Mouse (Mus musculus) limb, embryonic 13.5 days (tissue): ENCODE data around the gene Tvp23a. TPM values are rescaled to one million over a fixed set of nuclear protein-coding genes. Genes with fewer than 3 reads are reported as not detected.
A peak's percentile ranks its signal among the peaks of the same experiment; 100 is the strongest.

Experiments
- ATAC-seq: fragments of 200-750 bp; cut with Nextera tagmentation; 2 replicates; pipeline ENCODE4 v1.8.0; 2017; ENCODE audit warnings: low read depth, moderate number of reproducible peaks, moderate TSS enrichment; ENCODE audit not compliant: low FRiP score
- H3K27ac ChIP-seq: fragments of 300-500 bp; sonication (generic); 2 replicates; pipeline ENCODE4 v1.5.1; 2015; ENCODE audit warnings: inconsistent platforms, mild to moderate bottlenecking, moderate library complexity
- H3K27me3 ChIP-seq: fragments of 300-500 bp; sonication (generic); 2 replicates; pipeline ENCODE4 v1.6.1; 2015; ENCODE audit warnings: mild to moderate bottlenecking, inconsistent platforms
- H3K36me3 ChIP-seq: fragments of 300-500 bp; sonication (generic); 2 replicates; pipeline ENCODE4 v1.6.1; 2015; ENCODE audit warnings: inconsistent platforms, mild to moderate bottlenecking, moderate library complexity
- H3K4me1 ChIP-seq: fragments of 300-500 bp; sonication (generic); 2 replicates; pipeline ENCODE4 v1.6.1; 2015; ENCODE audit warnings: inconsistent platforms
- H3K4me2 ChIP-seq: fragments of 300-500 bp; sonication (generic); replicated peaks from 2 replicates; pipeline ENCODE4 v1.6.1; 2015; ENCODE audit warnings: inconsistent platforms, mild to moderate bottlenecking, moderate library complexity
- H3K4me3 ChIP-seq: fragments of 300-500 bp; sonication (generic); 2 replicates; pipeline ENCODE4 v1.5.1; 2015; ENCODE audit warnings: moderate library complexity, mild to moderate bottlenecking, inconsistent platforms
- H3K9ac ChIP-seq: fragments of 300-500 bp; sonication (generic); 2 replicates; pipeline ENCODE4 v1.6.1; 2015; ENCODE audit warnings: mild to moderate bottlenecking, inconsistent platforms
- H3K9me3 ChIP-seq: fragments of 300-500 bp; sonication (generic); 2 replicates; pipeline ENCODE4 v1.6.1; 2016; ENCODE audit warnings: inconsistent platforms
- WGBS: fragments of 180-500 bp; shearing (Covaris S2); methylation state at CpG from one replicate; pipeline ENCODE4 v1.1.7; 2015; 5-methylcytosine and 5-hydroxymethylcytosine counted together
- polyA plus RNA-seq: library from polyadenylated mRNA; unstranded; fragments of >200 nt; fragmentation: Nextera tagmentation; extraction: Ambion mirVana; gene quantifications from 2 replicates; pipeline ENCODE4 v1.2.1, GENCODE M21; 2015

Tvp23a gene
- polyA plus RNA-seq, 1 experiment from 2014 or later, result 22.5 TPM

DNA sequence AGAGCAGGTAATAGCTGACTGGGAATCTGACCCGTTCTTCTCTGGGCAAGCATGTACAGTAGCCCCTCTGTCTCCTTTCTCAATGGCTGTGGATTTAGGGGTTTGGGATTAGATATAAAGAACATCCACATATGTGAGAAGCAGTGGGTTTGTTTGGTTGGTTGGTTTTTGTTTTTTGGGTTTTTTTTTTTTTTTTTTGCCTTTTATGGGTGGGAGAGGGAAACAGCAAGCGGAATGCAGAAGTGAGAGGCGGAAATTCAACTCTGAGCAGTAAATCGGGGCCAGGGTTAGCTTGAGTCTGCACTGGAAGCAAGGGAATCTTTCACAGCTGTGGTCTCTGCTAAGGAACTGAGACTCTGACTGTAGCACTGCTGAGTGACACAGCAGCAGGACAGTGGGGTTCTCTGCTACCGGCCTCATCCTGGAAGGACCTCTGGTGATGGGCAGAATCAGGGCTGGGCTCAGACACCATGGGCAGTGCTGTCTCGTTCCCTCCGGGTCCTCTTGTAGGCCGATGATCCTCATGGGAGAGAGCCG lies 29.4 kb downstream of the Tvp23a start:
- WGBS, result 89% methylated on average over 9 of the region's 9 CpGs
- no peak for ATAC-seq
- H3K9me3 ChIP-seq, result no peaks in the 10 kb centered on the region
- peaks cover 97% of the 10 kb centered on the region for H3K36me3 ChIP-seq
- no peaks in the 10 kb centered on the region for H3K27me3 ChIP-seq
- H3K4me1 ChIP-seq, result peaks cover 13% of the 10 kb centered on the region
- no peak overlapping the region for H3K4me2 ChIP-seq
- no peak overlapping the region for H3K27ac ChIP-seq
- no peak overlapping the region for H3K4me3 ChIP-seq
- H3K9ac ChIP-seq, result no peak overlapping the region

DNA sequence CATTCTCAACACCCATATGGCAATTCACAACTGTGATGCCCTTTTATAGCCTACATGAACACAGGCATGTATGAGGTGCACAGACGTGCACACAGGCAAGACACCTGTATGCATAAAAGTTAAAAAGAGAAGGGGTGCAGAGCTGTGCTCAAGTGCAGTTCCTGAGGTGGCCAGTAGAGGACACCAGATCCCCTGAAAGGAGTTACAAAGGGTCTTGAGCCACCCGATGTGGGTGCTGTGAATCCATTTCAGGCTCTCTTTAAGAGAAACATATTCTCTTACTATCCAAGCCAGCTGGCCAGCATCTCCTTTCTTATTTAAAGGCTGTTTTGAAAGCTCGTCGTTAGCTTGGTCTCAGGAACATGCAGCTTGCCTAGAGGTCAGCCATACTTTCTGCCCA lies 30.3 kb downstream of the Tvp23a start:
- Histone ChIP-seq H3K27me3 (no peaks in the 10 kb centered on the region), H3K9ac (no peak overlapping the region), H3K27ac (no peak overlapping the region), H3K4me3 (no peak overlapping the region), H3K36me3 (peaks cover 88% of the 10 kb centered on the region), H3K4me1 (peaks cover 20% of the 10 kb centered on the region), H3K4me2 (no peak overlapping the region), H3K9me3 (no peaks in the 10 kb centered on the region)
- no peak for ATAC-seq
- 96% methylated on average over 4 of the region's 4 CpGs for WGBS

DNA sequence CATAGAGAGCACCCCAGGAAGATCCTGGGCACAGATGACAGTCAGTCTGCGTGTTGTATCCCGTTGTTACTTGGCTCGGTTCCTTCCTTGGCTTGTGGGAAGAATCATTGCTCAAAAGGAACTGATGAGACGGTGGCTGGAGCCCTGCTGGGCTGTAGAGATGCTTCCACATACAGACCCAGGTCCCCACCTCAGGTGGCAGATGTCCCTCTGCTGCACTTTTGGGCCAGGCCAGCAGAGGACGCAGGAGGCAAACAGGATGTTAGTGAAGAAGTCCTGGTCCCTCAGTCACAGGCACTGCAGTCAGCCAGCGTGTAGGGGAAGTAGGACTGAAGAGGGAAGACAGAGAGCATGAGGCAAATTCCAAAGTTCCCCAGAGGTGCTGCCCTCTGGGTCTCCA lies 31.2 kb downstream of the Tvp23a start:
- H3K9ac ChIP-seq, result no peak overlapping the region
- H3K36me3 ChIP-seq, result peaks cover 79% of the 10 kb centered on the region
- H3K4me2 ChIP-seq, result no peak overlapping the region
- WGBS, result 84% methylated on average over 6 of the region's 6 CpGs
- peaks cover 23% of the 10 kb centered on the region for H3K4me1 ChIP-seq
- H3K27ac ChIP-seq, result no peak overlapping the region
- no peaks in the 10 kb centered on the region for H3K9me3 ChIP-seq
- H3K4me3 ChIP-seq, result no peak overlapping the region
- no peaks in the 10 kb centered on the region for H3K27me3 ChIP-seq
- no peak for ATAC-seq

DNA sequence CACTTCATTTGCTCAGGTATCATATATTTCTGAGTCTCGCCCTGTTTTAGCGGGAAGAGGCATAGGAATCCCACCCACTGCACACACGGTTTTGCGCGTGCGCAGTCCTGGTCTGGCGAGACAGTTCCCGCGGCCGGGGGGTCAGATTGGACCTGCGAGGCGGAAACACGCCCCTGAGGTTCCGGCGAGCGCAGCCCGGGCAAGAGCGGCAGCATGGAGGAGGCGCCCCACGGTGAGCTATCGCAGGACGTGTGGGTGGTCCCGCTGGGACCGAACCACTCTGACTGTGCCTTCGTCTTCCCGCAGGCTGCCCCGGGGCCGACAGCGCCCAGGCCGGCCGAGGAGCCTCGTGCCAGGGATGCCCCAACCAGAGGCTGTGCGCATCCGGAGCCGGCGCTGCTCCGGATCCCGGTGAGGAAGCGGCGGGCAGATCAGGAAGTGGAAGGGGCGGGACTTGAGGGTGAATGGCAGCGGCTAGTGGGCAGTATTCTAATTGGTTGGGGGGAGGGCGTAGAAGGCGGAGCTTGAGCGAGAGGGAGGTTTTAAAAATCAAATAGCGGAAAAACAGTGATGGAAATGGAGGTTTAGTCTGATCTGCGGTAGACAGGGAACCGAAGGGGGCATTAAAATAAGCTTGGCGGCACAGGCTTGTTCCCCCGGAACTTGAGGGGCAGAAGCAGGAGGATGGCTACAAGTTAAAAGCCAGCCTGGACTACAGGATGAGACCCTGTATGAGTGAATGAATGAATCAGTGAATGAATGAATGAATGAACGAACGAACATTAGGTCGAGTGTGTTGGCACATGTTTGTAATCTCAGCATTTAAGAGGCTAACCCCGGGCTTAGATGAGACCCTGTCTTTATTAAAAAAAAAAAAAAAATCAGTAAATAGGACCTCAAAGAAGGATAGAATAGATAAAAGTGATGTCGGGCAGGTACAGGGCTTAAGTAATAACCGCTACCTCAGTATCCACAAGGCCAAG lies 35.1 kb downstream of the Tvp23a start, which contains the start of gene Nubp1:
Nubp1 (plus strand) TSS at position 185 of the 983 bp plus-strand sequence.
- Histone ChIP-seq H3K4me3 (peak within 1 kb of the TSS; percentile 75), H3K9me3 (no peaks in the 10 kb centered on the region), H3K27me3 (no peaks in the 10 kb centered on the region; the same call in 1 of the 2 replicates), H3K36me3 (peaks cover 39% of the 10 kb centered on the region), H3K9ac (peak within 1 kb of the TSS; percentile 74), H3K27ac (peak within 1 kb of the TSS; percentile 90), H3K4me2 (peak within 1 kb of the TSS; percentile 80), H3K4me1 (peaks cover 23% of the 10 kb centered on the region)
- WGBS, result 3% methylated on average over 56 of the region's 56 CpGs
- ATAC-seq, result peak; percentile 97

DNA sequence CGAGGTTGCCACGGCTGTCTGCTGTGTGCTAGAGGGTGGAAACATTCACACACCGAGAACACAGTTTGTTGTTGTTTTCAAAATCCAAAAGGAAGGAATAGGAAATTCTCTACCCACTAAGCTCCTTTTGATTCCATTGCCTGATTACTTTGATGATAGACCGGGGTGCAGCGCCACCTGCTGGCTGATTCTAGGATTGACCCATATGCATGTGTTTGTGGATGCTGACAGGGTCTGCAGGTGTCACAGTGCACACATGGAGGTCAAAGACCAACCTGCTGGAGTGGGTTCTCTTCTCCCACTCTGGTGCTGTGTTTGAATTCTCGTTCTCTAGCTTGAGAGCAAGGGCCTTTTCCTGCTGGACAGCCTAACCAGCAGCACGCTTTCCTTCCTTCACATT lies 48.0 kb downstream of the Tvp23a start:
- no peak overlapping the region for H3K9ac ChIP-seq
- no peaks in the 10 kb centered on the region for H3K9me3 ChIP-seq
- H3K4me3 ChIP-seq, result no peak overlapping the region
- no peak overlapping the region for H3K27ac ChIP-seq
- H3K27me3 ChIP-seq, result peaks cover 23% of the 10 kb centered on the region
- H3K4me1 ChIP-seq, result peaks cover 8% of the 10 kb centered on the region
- ATAC-seq, result 0 out of 2 replicates have a peak, but pooled peaks have one; percentile 24
- WGBS, result 36% methylated on average over 7 of the region's 7 CpGs
- H3K4me2 ChIP-seq, result no peak overlapping the region
- no peaks in the 10 kb centered on the region for H3K36me3 ChIP-seq

DNA sequence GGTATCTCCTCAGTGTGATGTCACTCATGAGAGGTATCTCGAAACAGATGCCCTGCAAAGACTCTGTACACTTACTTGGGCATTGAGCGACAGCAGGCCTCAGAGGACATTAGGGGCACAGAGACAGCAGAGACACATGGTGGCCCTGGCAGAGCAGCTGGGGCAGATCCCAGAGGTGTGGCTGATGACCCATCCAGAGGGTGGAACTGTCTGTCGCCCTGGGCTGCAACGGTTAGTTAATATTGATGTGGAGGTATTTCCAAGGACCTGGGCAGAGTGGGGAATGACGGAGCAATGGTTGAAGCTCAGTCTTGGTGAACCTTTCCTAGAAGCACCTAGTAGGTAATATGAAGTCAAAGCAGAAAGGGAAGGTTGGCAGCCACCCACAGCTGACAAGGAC lies 48.4 kb downstream of the Tvp23a start:
- Histone ChIP-seq H3K4me1 (peaks cover 8% of the 10 kb centered on the region), H3K27ac (no peak overlapping the region), H3K9ac (no peak overlapping the region), H3K4me2 (no peak overlapping the region), H3K36me3 (no peaks in the 10 kb centered on the region), H3K4me3 (no peak overlapping the region), H3K27me3 (peaks cover 27% of the 10 kb centered on the region), H3K9me3 (no peaks in the 10 kb centered on the region)
- ATAC-seq, result no peak
- WGBS, result 66% methylated on average over 5 of the region's 5 CpGs

DNA sequence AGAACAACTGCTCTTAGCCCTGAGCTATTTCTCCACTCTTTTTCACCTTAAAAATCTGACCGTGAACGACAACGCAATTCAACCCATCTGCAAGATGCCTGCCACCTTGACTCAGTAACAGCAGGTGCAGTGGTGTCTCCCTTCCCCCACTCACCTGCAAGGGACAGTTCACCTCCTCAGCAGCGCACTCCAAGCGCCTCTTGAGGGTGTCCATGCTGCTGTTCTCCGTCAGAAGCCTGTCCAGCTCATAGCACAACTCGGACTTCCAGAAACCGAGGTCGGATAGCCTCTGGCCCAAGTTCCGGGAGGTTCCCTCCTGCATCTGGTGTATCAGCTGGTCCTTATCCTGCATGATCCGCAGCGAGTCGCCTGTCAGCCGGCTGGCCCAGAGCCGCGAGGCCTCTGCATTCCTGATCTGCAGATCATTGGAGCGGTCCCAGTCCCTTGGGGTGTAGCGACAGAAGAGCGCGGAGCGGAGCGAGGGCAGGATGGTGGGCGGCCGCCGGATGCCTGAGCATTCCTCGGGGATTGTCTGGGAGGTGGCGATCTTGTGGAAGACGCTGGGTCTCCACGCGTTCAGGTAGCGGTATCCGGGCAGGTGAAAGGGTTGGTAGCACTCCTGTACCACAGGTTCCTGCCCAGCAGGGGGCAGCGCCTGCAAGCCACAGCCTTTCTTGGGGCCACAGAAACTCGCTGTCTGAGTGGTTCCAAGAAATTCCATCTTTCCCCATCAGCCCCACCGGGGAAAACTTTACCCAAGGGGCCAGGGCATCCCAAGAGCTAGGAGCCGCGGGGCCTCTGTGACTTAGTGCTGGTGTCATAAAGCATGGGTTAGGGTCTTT lies 52.2 kb downstream of the Tvp23a start, which contains the start of gene Tekt5:
Tekt5 (minus strand) TSS at position 792 of the 842 bp plus-strand sequence.
- no peaks in the 10 kb centered on the region for H3K9me3 ChIP-seq
- peak within 1 kb of the TSS; percentile 64 for H3K4me2 ChIP-seq
- H3K9ac ChIP-seq, result no peak within 1 kb of the TSS
- 0 out of 2 replicates have a peak, but pooled peaks have one; percentile 40 for ATAC-seq
- H3K36me3 ChIP-seq, result no peaks in the 10 kb centered on the region
- H3K4me3 ChIP-seq, result peak within 1 kb of the TSS; percentile 27
- peaks cover 8% of the 10 kb centered on the region for H3K4me1 ChIP-seq
- no peak within 1 kb of the TSS for H3K27ac ChIP-seq
- peaks cover 30% of the 10 kb centered on the region for H3K27me3 ChIP-seq
- 8% methylated on average over 37 of the region's 37 CpGs for WGBS

DNA sequence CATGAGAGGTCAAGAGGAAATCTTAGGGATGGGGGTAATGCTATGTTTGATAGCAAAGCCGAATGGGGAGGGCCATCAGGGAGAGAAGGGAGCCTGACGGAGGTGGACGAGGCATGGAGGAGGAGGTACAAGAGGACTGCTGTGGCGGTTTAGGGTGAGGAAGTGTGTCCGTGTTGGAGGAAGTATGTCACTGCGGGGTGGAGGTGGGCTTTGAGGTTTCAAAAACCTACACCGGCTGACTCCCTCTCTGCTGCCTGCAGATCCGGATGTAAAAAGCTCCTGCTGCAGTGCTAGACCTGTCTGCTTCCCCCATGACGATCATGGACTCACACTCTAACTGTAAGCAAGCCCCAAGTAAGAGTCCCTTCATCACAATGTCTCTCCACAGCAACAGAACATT lies 54.6 kb downstream of the Tvp23a start:
- 77% methylated on average over 9 of the region's 9 CpGs for WGBS
- Histone ChIP-seq H3K36me3 (no peaks in the 10 kb centered on the region), H3K4me1 (peaks cover 8% of the 10 kb centered on the region), H3K9me3 (no peaks in the 10 kb centered on the region), H3K4me3 (no peak overlapping the region), H3K27me3 (peaks cover 30% of the 10 kb centered on the region), H3K27ac (no peak overlapping the region), H3K9ac (no peak overlapping the region), H3K4me2 (no peak overlapping the region)
- no peak for ATAC-seq

DNA sequence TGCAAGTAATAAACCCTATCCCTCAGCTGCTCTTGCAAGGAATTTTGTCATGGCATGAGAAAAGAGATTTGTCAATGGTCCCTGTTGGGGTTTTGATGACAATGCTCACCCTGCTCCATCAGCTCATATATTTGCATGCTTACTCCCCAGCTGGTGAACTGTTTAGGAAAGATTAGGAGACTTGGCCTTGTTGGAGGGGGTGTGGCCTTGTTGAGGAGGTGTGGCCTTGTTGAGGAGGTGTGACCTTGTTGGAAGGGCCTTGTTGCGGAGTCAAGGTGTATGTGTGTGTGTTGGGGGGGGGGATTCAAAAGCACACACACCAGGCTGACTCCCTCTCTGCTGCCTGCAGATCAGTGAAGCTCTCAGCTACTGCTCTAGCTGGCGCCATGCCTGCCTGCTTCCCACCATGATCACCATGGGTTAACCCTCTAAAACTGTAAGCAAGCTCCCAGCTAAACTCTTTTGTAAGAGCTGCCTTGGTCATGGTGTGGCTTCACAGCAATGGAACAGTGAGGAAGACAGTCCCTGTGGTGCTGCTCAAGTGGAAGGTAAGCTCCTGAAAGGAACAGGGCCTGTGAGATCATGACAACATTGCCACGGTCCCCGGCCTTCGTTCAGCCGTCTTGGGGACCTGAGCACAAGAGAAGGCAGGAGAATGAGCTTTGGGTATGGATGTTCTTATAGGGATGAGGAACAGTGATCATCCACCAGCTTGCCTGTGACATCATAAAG lies 58.4 kb downstream of the Tvp23a start:
- Histone ChIP-seq H3K27me3 (peaks cover 4% of the 10 kb centered on the region), H3K9me3 (no peaks in the 10 kb centered on the region), H3K4me2 (no peak overlapping the region), H3K4me1 (no peaks in the 10 kb centered on the region), H3K9ac (no peak overlapping the region), H3K4me3 (no peak overlapping the region), H3K27ac (no peak overlapping the region), H3K36me3 (no peaks in the 10 kb centered on the region)
- 89% methylated on average over 6 of the region's 6 CpGs for WGBS
- ATAC-seq, result no peak

DNA sequence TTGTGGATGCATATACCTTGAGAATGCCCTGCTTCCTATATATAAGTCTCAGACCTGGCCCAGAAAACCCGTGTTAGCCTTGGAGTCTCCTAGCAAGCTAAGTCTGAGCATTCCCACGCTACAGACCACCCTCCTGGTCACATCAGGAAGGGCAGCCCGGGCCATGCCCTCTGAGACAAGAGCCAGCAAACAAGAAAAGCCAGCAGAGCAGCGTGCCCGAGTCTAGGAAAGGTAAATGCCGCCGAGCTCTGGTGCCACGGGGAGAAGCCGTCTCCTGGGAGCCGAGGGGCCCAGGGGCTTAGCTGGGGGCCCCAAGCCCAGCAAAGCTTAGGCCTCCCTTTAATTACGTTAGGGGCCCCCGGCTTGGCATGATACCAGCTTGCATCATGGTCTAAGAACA lies 61.9 kb downstream of the Tvp23a start:
- Histone ChIP-seq H3K27ac (no peak overlapping the region), H3K27me3 (peaks cover 8% of the 10 kb centered on the region; the same call in 1 of the 2 replicates), H3K9ac (no peak overlapping the region), H3K9me3 (no peaks in the 10 kb centered on the region), H3K4me2 (no peak overlapping the region), H3K4me1 (no peaks in the 10 kb centered on the region), H3K4me3 (no peak overlapping the region), H3K36me3 (no peaks in the 10 kb centered on the region)
- no peak for ATAC-seq
- 84% methylated on average over 12 of the region's 12 CpGs for WGBS

DNA sequence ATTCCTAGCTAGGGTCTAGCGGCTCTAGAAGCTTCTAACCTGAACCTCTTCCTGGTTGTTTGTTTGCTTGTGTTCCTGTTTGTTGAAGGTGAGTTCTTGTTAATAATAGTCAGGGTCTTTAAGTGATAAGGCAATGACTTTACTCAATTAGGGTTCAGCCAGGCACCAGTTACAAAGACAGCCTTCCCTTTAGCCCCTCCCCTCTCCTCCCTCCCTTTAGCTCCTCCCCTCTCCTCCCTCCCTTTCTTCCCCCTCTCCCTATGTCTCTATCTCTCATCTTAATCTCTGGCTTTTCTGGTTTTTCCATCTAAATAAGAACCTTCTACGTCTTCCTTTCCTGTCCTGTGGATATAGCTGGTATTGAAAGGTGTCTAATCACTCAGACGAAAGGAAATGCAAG lies 62.6 kb downstream of the Tvp23a start:
- Histone ChIP-seq H3K9me3 (no peaks in the 10 kb centered on the region), H3K4me2 (peak overlapping the region; percentile 45; the same call in 1 of the 2 replicates)
- ATAC-seq, result no peak

More for the DNA sequence above, 62.6 kb downstream of the Tvp23a start:
- Histone ChIP-seq H3K9ac (no peak overlapping the region), H3K27me3 (peaks cover 8% of the 10 kb centered on the region; the same call in 1 of the 2 replicates), H3K27ac (no peak overlapping the region), H3K4me1 (no peaks in the 10 kb centered on the region), H3K36me3 (no peaks in the 10 kb centered on the region), H3K4me3 (no peak overlapping the region)
- 64% methylated on average over 3 of the region's 3 CpGs for WGBS
